Mouse (Mus musculus) MEL (cell line): ENCODE measurements at regions not wholly inside any gene's neighbourhood (a gene's known extent, or its start where the extent isn't known, plus 50 kb on each side); places are given as distances from the start of the nearest gene placed in this dataset.

Source experiments
- DNase-seq: peaks from one replicate; pipeline ENCODE4 v3.0.0; 2011; ENCODE audit warnings: low read depth, low spot score
- H3K27ac ChIP-seq: 2 replicates; pipeline ENCODE4 v1.5.1; 2012; ENCODE audit warnings: low read depth, mild to moderate bottlenecking, control low read depth, low read length, moderate library complexity; ENCODE audit not compliant: control insufficient read depth
- H3K27me3 ChIP-seq, 2 experiments: fragments of 150-350 bp in 1 of 2; sonication (generic) in 1 of 2; 2 replicates each; pipeline ENCODE4 v1.6.1; 2012; ENCODE audit warnings: low read length in 2 of 2, mild to moderate bottlenecking in 2 of 2, improper control_type of control experiment in 1 of 2, moderate library complexity in 1 of 2; ENCODE audit not compliant: insufficient read depth in 2 of 2, control insufficient read depth in 1 of 2
- H3K36me3 ChIP-seq, 2 experiments: 2 replicates each; pipeline ENCODE4 v1.6.1; 2012 to 2014; ENCODE audit warnings: low read length in 2 of 2, improper control_type of control experiment in 1 of 2, inconsistent platforms in 1 of 2, mild to moderate bottlenecking in 1 of 2; ENCODE audit not compliant: insufficient read depth in 2 of 2, control insufficient read depth in 1 of 2
- H3K4me1 ChIP-seq, 2 experiments: fragments of 150-350 bp in 1 of 2; sonication (generic) in 1 of 2; 2 replicates each; pipeline ENCODE4 v1.6.1; 2012; ENCODE audit warnings: low read length in 2 of 2, improper control_type of control experiment in 1 of 2, mild to moderate bottlenecking in 1 of 2; ENCODE audit not compliant: insufficient read depth in 2 of 2, control insufficient read depth in 1 of 2
- H3K4me3 ChIP-seq, 2 experiments: fragments of 150-350 bp in 1 of 2; sonication (generic) in 1 of 2; 2 replicates each; pipeline ENCODE4 v1.5.1; 2012; ENCODE audit warnings: low read depth in 2 of 2, low read length in 2 of 2, mild to moderate bottlenecking in 2 of 2, moderate library complexity in 2 of 2, control low read depth in 1 of 2, improper control_type of control experiment in 1 of 2; ENCODE audit not compliant: control insufficient read depth in 1 of 2, insufficient read depth in 1 of 2
- H3K79me2 ChIP-seq: 2 replicates; pipeline ENCODE4 v1.6.1; 2012; ENCODE audit warnings: mild to moderate bottlenecking, low read length, moderate library complexity; ENCODE audit not compliant: control insufficient read depth, poor library complexity, insufficient read depth
- H3K9ac ChIP-seq: 2 replicates; pipeline ENCODE4 v1.6.1; 2012; ENCODE audit warnings: low read depth, mild to moderate bottlenecking, control low read depth, low read length, moderate library complexity; ENCODE audit not compliant: control insufficient read depth, poor library complexity, severe bottlenecking
- H3K9me3 ChIP-seq: fragments of 150-350 bp; sonication (generic); replicated peaks from 2 replicates; pipeline ENCODE4 v1.6.1; 2012; ENCODE audit warnings: mild to moderate bottlenecking, low read length, improper control_type of control experiment, moderate library complexity; ENCODE audit not compliant: insufficient read depth
- CTCF ChIP-seq, 3 experiments: IDR thresholded peaks in 2 of 3; conservative IDR thresholded peaks in 1 of 3; 2 replicates each; pipeline ENCODE4 v1.5.1; 2011 to 2012; ENCODE audit warnings: low read length in 3 of 3, low read depth in 2 of 3, mild to moderate bottlenecking in 2 of 3, improper control_type of control experiment in 1 of 3, inconsistent platforms in 1 of 3, mixed read lengths in 1 of 3, moderate library complexity in 1 of 3; ENCODE audit not compliant: control insufficient read depth in 1 of 3, insufficient read depth in 1 of 3, poor library complexity in 1 of 3, severe bottlenecking in 1 of 3
- GATA1 ChIP-seq: IDR thresholded peaks from 2 replicates; pipeline ENCODE4 v1.6.1; 2011; ENCODE audit warnings: low read depth, low read length, improper control_type of control experiment
- JUND ChIP-seq: IDR thresholded peaks from 2 replicates; pipeline ENCODE4 v1.6.1; 2011; ENCODE audit warnings: low read depth, mild to moderate bottlenecking, improper control_type of control experiment, low read length
- MAX ChIP-seq: IDR thresholded peaks from 2 replicates; pipeline ENCODE4 v1.6.1; 2011; ENCODE audit warnings: low read length, improper control_type of control experiment
- MAZ ChIP-seq: IDR thresholded peaks from 2 replicates; pipeline ENCODE4 v1.6.1; 2012; ENCODE audit warnings: low read depth, mild to moderate bottlenecking, inconsistent platforms, low read length, improper control_type of control experiment
- MEF2A ChIP-seq: IDR thresholded peaks from 2 replicates; pipeline ENCODE4 v1.6.1; 2014; ENCODE audit warnings: low read depth, mild to moderate bottlenecking, inconsistent platforms, low read length, improper control_type of control experiment; ENCODE audit not compliant: poor library complexity, insufficient replicate concordance, severe bottlenecking; ENCODE audit errors: extremely low read depth
- MYC ChIP-seq: IDR thresholded peaks from 2 replicates; pipeline ENCODE4 v1.6.1; 2011; ENCODE audit warnings: low read depth, mild to moderate bottlenecking, low read length, improper control_type of control experiment, moderate library complexity
- NRF1 ChIP-seq: IDR thresholded peaks from 2 replicates; pipeline ENCODE4 v1.6.1; 2014; ENCODE audit warnings: low read depth, mild to moderate bottlenecking, inconsistent platforms, low read length, improper control_type of control experiment, moderate library complexity; ENCODE audit not compliant: poor library complexity, insufficient read depth, severe bottlenecking
- POLR2AphosphoS2 ChIP-seq: IDR thresholded peaks from 2 replicates; pipeline ENCODE4 v1.6.1; 2011; ENCODE audit warnings: low read length, improper control_type of control experiment
- SIN3A ChIP-seq: IDR thresholded peaks from 2 replicates; pipeline ENCODE4 v1.6.1; 2012; ENCODE audit warnings: low read length, improper control_type of control experiment, inconsistent platforms
- TAL1 ChIP-seq: IDR thresholded peaks from 2 replicates; pipeline ENCODE4 v1.6.1; 2012; ENCODE audit warnings: mild to moderate bottlenecking, inconsistent platforms, low read length, moderate library complexity, mixed read lengths
- TCF12 ChIP-seq: IDR thresholded peaks from 2 replicates; pipeline ENCODE4 v1.6.1; 2014; ENCODE audit warnings: low read depth, mild to moderate bottlenecking, inconsistent platforms, low read length, improper control_type of control experiment, moderate library complexity
- USF1 ChIP-seq: IDR thresholded peaks from 2 replicates; pipeline ENCODE4 v1.6.1; 2014; ENCODE audit warnings: low read depth, mild to moderate bottlenecking, inconsistent platforms, low read length, improper control_type of control experiment, moderate library complexity
- ZC3H11A ChIP-seq: IDR thresholded peaks from 2 replicates; pipeline ENCODE4 v1.6.1; 2012; ENCODE audit warnings: low read depth, mild to moderate bottlenecking, inconsistent platforms, low read length, improper control_type of control experiment

DNA sequence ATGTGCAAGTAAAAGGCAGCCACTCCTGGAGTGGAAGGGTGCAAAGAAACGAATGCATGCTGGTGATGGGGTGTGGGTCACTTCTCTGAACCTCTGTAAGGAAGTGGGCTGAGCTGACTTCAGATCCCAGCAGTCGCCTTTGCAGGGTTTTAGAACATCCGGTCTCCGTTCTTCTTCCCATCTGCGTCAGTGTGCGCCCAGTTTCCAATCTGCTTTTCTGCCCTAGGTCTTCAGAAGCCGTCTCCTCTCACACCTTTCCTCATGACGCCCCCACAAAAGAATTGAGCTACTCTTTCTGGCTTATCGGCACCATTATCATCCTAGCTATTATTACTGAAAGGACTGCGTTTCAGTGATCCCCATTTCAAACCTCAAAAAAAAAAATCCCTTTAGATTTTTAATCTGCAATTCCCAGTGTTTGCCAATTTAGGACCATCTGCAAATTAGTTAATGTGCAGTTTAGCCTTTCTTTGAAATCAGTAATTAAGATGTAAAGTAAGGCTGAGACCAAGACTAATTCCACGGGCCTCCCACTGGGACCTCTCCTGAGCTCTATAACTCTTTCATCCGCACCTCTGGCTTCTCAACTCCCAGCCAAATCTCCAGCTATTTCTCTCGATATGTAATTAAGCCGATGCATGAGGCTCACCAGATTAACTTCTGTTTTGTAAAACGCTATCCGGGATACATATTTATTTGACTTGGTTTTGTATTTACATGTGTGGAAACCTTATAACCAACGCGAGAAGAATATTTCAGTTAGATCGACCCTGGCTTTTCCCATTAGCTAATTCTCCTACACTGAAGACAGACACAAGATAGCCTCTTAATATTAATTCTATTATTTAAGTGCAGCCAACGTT, 185.7 kb upstream of the Ednrb start:
- DNase-seq, result no peak
- no peak overlapping the region for H3K4me3 ChIP-seq
- H3K27me3 ChIP-seq, result no peaks in the 10 kb centered on the region

GRCm38 (mm10) chr14:104027900-104028285, 183.7 kb upstream of the Ednrb start:
- TF ChIP-seq MAX (no peak), MAZ (no peak), GATA1 (no peak), TAL1 (no peak), ZC3H11A (no peak), TCF12 (no peak), NRF1 (no peak)
- Histone ChIP-seq H3K36me3 (no peaks in the 10 kb centered on the region), H3K9ac (no peak overlapping the region), H3K27me3 (no peaks in the 10 kb centered on the region), H3K79me2 (no peaks in the 10 kb centered on the region), H3K4me1 (no peaks in the 10 kb centered on the region), H3K9me3 (no peaks in the 10 kb centered on the region), H3K27ac (no peak overlapping the region), H3K4me3 (no peak overlapping the region)
- DNase-seq, result no peak

More for the DNA sequence above, 185.7 kb upstream of the Ednrb start:
- Histone ChIP-seq H3K4me1 (no peaks in the 10 kb centered on the region), H3K79me2 (no peaks in the 10 kb centered on the region), H3K36me3 (no peaks in the 10 kb centered on the region), H3K9ac (no peak overlapping the region), H3K27ac (no peak overlapping the region), H3K9me3 (no peaks in the 10 kb centered on the region)
- no peak for TF ChIP-seq MEF2A
- TF ChIP-seq SIN3A, result no peak
- TF ChIP-seq JUND, result no peak
- no peak for TF ChIP-seq POLR2AphosphoS2
- no peak for TF ChIP-seq CTCF (IDR thresholded peaks at IDR 0.05 in 2 of 3, conservative IDR thresholded peaks at IDR 0.05 in 1 of 3; ENCODE audit: control insufficient read depth in 1 of 3, insufficient read depth in 1 of 3, low read depth in 2 of 3, low read length in 3 of 3, poor library complexity in 1 of 3, severe bottlenecking in 1 of 3)
- no peak for TF ChIP-seq MYC
- no peak for TF ChIP-seq USF1
